Mouse (Mus musculus) 3T3-L1 (cell line): ENCODE data around the gene Ldlr.
"Not testable (repeated sequence)": the region's sequence is repeated elsewhere in the genome, so short reads cannot be mapped to it uniquely, and the experiment has no call there.

Source experiments
- DNase-seq: peaks from one replicate; pipeline ENCODE4 v3.0.0-alpha.2; 2015; ENCODE audit warnings: low read depth, low spot score

Ldlr gene

GRCm38 (mm10) chr9:21754516-21755321, 31.4 kb downstream of the Ldlr start:
- no peak for DNase-seq

- no peak for DNase-seq
These were observed 35.6 kb downstream of the Ldlr start for GRCm38 (mm10) chr9:21758576-21759529.

GRCm38 (mm10) chr9:21759718-21760117, 36.4 kb downstream of the Ldlr start:
- no peak for DNase-seq

- peak; percentile 99 for DNase-seq
These were observed 37.1 kb downstream of the Ldlr start, which contains the start of gene Spc24 for GRCm38 (mm10) chr9:21760155-21761088. Gene Spc24 (minus strand): TSS chr9:21760303.

GRCm38 (mm10) chr9:21762135-21762534, 38.9 kb downstream of the Ldlr start:
- no peak for DNase-seq

GRCm38 (mm10) chr9:21764084-21764999, 41.1 kb downstream of the Ldlr start:
- DNase-seq: no peak

- DNase-seq: peak; percentile 93
These were observed 44.6 kb downstream of the Ldlr start for GRCm38 (mm10) chr9:21767896-21768295.

GRCm38 (mm10) chr9:21768511-21769411, 45.5 kb downstream of the Ldlr start:
- peak; percentile 77 for DNase-seq

GRCm38 (mm10) chr9:21769558-21770183, 46.4 kb downstream of the Ldlr start:
- DNase-seq: no peak

GRCm38 (mm10) chr9:21773396-21773795, 50.1 kb downstream of the Ldlr start:
- not testable (repeated sequence) for DNase-seq

- DNase-seq: no peak
These were observed 51.1 kb downstream of the Ldlr start for GRCm38 (mm10) chr9:21774353-21774752.

- DNase-seq: no peak
These were observed 54.4 kb downstream of the Ldlr start for GRCm38 (mm10) chr9:21777726-21778125.

GRCm38 (mm10) chr9:21781657-21782468, 58.6 kb downstream of the Ldlr start:
- peak; percentile 38 for DNase-seq

GRCm38 (mm10) chr9:21784517-21785307, 61.4 kb downstream of the Ldlr start:
- no peak for DNase-seq

GRCm38 (mm10) chr9:21786309-21786708, 63.0 kb downstream of the Ldlr start:
- not testable (repeated sequence) for DNase-seq

GRCm38 (mm10) chr9:21786906-21787305, 63.6 kb downstream of the Ldlr start:
- DNase-seq: peak; percentile 70

- no peak for DNase-seq
These were observed 64.4 kb downstream of the Ldlr start for GRCm38 (mm10) chr9:21787654-21788053.
